ENCODE assay signal across 8 mouse cellular contexts in the genomic region with DNA sequence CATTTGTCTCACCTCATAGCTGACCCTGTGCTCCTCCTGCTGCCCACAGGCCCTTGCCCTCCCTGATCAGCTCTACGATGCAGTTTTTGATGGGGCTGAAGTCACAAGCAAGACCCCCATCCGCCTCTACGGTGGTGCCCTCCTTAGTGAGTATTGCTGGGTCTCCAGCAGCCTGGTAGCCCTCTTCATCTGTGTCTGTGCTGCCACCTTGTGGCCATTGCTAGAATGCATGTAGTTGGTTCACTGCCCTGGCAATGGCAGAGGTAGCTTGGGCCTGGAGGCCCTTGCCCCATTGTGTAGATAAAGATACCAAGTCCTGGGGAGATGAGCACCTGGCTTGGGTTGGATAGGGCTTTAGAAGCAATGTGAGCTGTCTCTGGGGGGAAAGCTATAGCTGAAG. TPM values are rescaled to one million over a fixed set of nuclear protein-coding genes. Genes with fewer than 3 reads are reported as not detected.
DNase-seq lines count a peak whose midpoint lies in the region; ATAC-seq and TF ChIP-seq lines count a peak whose summit lies in the region.

No protein-coding gene starts in this region.

- H3K36me3 ChIP-seq in G1E (replicated peaks), result no peaks in the 10 kb centered on the region
- peaks cover 28% of the 10 kb centered on the region for H3K36me3 ChIP-seq in forebrain, postnatal 0 days (ENCODE audit: insufficient read depth)
- peaks cover 100% of the 10 kb centered on the region for H3K36me3 ChIP-seq in hindbrain, embryonic 10.5 days
- 0 out of 2 replicates have a peak, but pooled peaks cover 6% of the 10 kb centered on the region for H3K36me3 ChIP-seq in lung, embryonic 14.5 days (ENCODE audit: insufficient read depth)
- peaks cover 34% of the 10 kb centered on the region for H3K36me3 ChIP-seq in thymus, adult 2 months (ENCODE audit: control insufficient read depth, insufficient read depth, low read length)

- peaks cover 5% of the 10 kb centered on the region for H3K4me1 ChIP-seq in G1E (ENCODE audit: insufficient read depth, low read depth, low read length)
- no peaks in the 10 kb centered on the region for H3K4me1 ChIP-seq in forebrain, postnatal 0 days (ENCODE audit: insufficient read depth)
- H3K4me1 ChIP-seq in hindbrain, embryonic 10.5 days (replicated peaks), result peaks cover 84% of the 10 kb centered on the region
- H3K4me1 ChIP-seq in lung, embryonic 14.5 days (ENCODE audit: insufficient read depth), result no peaks in the 10 kb centered on the region
- peaks cover 16% of the 10 kb centered on the region for H3K4me1 ChIP-seq in olfactory bulb, adult 2 months (ENCODE audit: control insufficient read depth, insufficient read depth, low read length)
- H3K4me1 ChIP-seq in thymus, adult 2 months (replicated peaks; ENCODE audit: control insufficient read depth, insufficient read depth, low read length), result peaks cover 51% of the 10 kb centered on the region

- peak; percentile 45; the same call in 1 of the 2 replicates for ATAC-seq in G1E (ENCODE audit: extremely low read depth, insufficient number of reproducible peaks, low FRiP score, poor library complexity, severe bottlenecking)
- peak; percentile 83 for ATAC-seq in forebrain, postnatal 0 days
- peak; percentile 62 for ATAC-seq in lung, embryonic 14.5 days (ENCODE audit: insufficient read depth)

- 15% methylated on average over 3 of the region's 3 CpGs for WGBS in forebrain, postnatal 0 days
- whole genome bisulfite sequencing in hindbrain, embryonic 10.5 days, result 32% methylated on average over 3 of the region's 3 CpGs
- WGBS in lung, embryonic 14.5 days, result 6% methylated on average over 3 of the region's 3 CpGs
- 6% methylated on average over 3 of the region's 3 CpGs for WGBS in olfactory bulb, adult 2 months
- 22% methylated on average over 3 of the region's 3 CpGs for WGBS in thymus, adult 2 months

- TF ChIP-seq POLR2A in olfactory bulb, adult 2 months (IDR thresholded peaks at IDR 0.05; ENCODE audit: insufficient read depth, low read depth, low read length), result no peak
- no peak for TF ChIP-seq POLR2A in thymus, adult 2 months (IDR thresholded peaks at IDR 0.05; ENCODE audit: control insufficient read depth, extremely low read depth, insufficient read depth, low read length, poor library complexity)

- H3K9me3 ChIP-seq in G1E (replicated peaks), result no peaks in the 10 kb centered on the region
- H3K9me3 ChIP-seq in forebrain, postnatal 0 days (ENCODE audit: low read length), result no peaks in the 10 kb centered on the region
- no peaks in the 10 kb centered on the region for H3K9me3 ChIP-seq in hindbrain, embryonic 10.5 days
- no peaks in the 10 kb centered on the region for H3K9me3 ChIP-seq in lung, embryonic 14.5 days (ENCODE audit: low read depth, low read length)

- no peak overlapping the region for H3K9ac ChIP-seq in forebrain, postnatal 0 days
- H3K9ac ChIP-seq in lung, embryonic 14.5 days, result no peak overlapping the region

- peak; percentile 75 for DNase-seq in G1E (ENCODE audit: low spot score)
- DNase-seq in cerebellum, adult 11 months, result peak; percentile 92
- peak; percentile 95 for DNase-seq in forebrain, postnatal 0 days
- peak; percentile 93 for DNase-seq in hindbrain, embryonic 10.5 days (ENCODE audit: low spot score)
- DNase-seq in layer of hippocampus, adult 2 months (ENCODE audit: low spot score in 2 of 2), result peak; percentile 86 to 97
- peak; percentile 97 for DNase-seq in lung, embryonic 14.5 days
- DNase-seq in thymus, adult 2 months, result peak; percentile 97

- H3K27me3 ChIP-seq in G1E (ENCODE audit: insufficient read depth, low read length), result peaks cover 29% of the 10 kb centered on the region
- H3K27me3 ChIP-seq in forebrain, postnatal 0 days (ENCODE audit: insufficient read depth, low read length), result no peaks in the 10 kb centered on the region
- H3K27me3 ChIP-seq in hindbrain, embryonic 10.5 days (ENCODE audit: insufficient read depth, poor library complexity, severe bottlenecking), result no peaks in the 10 kb centered on the region
- no peaks in the 10 kb centered on the region for H3K27me3 ChIP-seq in lung, embryonic 14.5 days (ENCODE audit: insufficient read depth, low read length)
- no peaks in the 10 kb centered on the region for H3K27me3 ChIP-seq in thymus, adult 2 months (ENCODE audit: control insufficient read depth, insufficient read depth, low read length)

- no peak overlapping the region for H3K27ac ChIP-seq in forebrain, postnatal 0 days (ENCODE audit: low read depth, low read length)
- 0 out of 2 replicates have a peak overlapping the region, but pooled peaks have one; percentile 17 for H3K27ac ChIP-seq in hindbrain, embryonic 10.5 days
- H3K27ac ChIP-seq in layer of hippocampus, adult 2 months, result no peak overlapping the region
- H3K27ac ChIP-seq in lung, embryonic 14.5 days (ENCODE audit: low read depth), result no peak overlapping the region
- no peak overlapping the region for H3K27ac ChIP-seq in olfactory bulb, adult 2 months (ENCODE audit: insufficient read depth, low read depth, low read length)
- H3K27ac ChIP-seq in thymus, adult 2 months (ENCODE audit: control insufficient read depth, insufficient read depth, low read length), result no peak overlapping the region

- H3K4me3 ChIP-seq in G1E (ENCODE audit: low read depth, low read length), result no peak overlapping the region
- H3K4me3 ChIP-seq in forebrain, postnatal 0 days (ENCODE audit: low read depth, low read length), result no peak overlapping the region
- no peak overlapping the region for H3K4me3 ChIP-seq in hindbrain, embryonic 10.5 days
- H3K4me3 ChIP-seq in layer of hippocampus, adult 2 months, result no peak overlapping the region
- H3K4me3 ChIP-seq in lung, embryonic 14.5 days (ENCODE audit: low read depth, low read length), result no peak overlapping the region
- H3K4me3 ChIP-seq in olfactory bulb, adult 2 months (ENCODE audit: insufficient read depth, low read depth, low read length), result no peak overlapping the region
- H3K4me3 ChIP-seq in thymus, adult 2 months (ENCODE audit: control insufficient read depth, insufficient read depth, low read length), result no peak overlapping the region

- H3K4me2 ChIP-seq in forebrain, postnatal 0 days (ENCODE audit: low read depth), result no peak overlapping the region
- no peak overlapping the region for H3K4me2 ChIP-seq in lung, embryonic 14.5 days

- TF ChIP-seq CTCF in G1E (IDR thresholded peaks at IDR 0.05; ENCODE audit: low read depth, low read length), result peak; percentile 88
- peak; percentile 97 for TF ChIP-seq CTCF in forebrain, postnatal 0 days (IDR thresholded peaks at IDR 0.05; ENCODE audit: low read depth)
- peak; percentile 84 for TF ChIP-seq CTCF in layer of hippocampus, adult 2 months (conservative IDR thresholded peaks at IDR 0.05)
- TF ChIP-seq CTCF in lung, embryonic 14.5 days (IDR thresholded peaks at IDR 0.05; ENCODE audit: low read depth), result peak; percentile 98
- peak; percentile 42 for TF ChIP-seq CTCF in olfactory bulb, adult 2 months (IDR thresholded peaks at IDR 0.05; ENCODE audit: insufficient read depth, low read depth, low read length)
- TF ChIP-seq CTCF in thymus, adult 2 months (IDR thresholded peaks at IDR 0.05; ENCODE audit: borderline replicate concordance, control insufficient read depth, extremely low read depth, insufficient read depth, low read length, poor library complexity), result peak; percentile 91

RNA-seq across cellular contexts. Expression of gene Trp53i11, which starts 11.5 kb away (rescaled TPM):
- total RNA-seq in G1E (2014; fragmentation: Nextera tagmentation), result not detected in 2 replicates
- not detected in 2 replicates for total RNA-seq in G1E (2017)
- polyA plus RNA-seq in G1E (2012), result not detected in 2 replicates
- total RNA-seq in forebrain, postnatal 0 days (2014; rRNA removed), result 113 and 132 TPM in 2 replicates
- polyA plus RNA-seq in forebrain, postnatal 0 days (2015; fragmentation: Nextera tagmentation; extraction: Ambion mirVana), result 95.2 and 123 TPM in 2 replicates
- 202 and 281 TPM in 2 replicates for polyA plus RNA-seq in hindbrain, embryonic 10.5 days (2016; fragmentation: Nextera tagmentation; extraction: Ambion mirVana)
- 10 to 100 TPM; 87.6 to 89.0 TPM for total RNA-seq in layer of hippocampus, adult 2 months (2021)
- polyA plus RNA-seq in lung, embryonic 14.5 days (2014; fragmentation: Nextera tagmentation; extraction: Ambion mirVana), result 46.7 and 51.1 TPM in 2 replicates
- polyA plus RNA-seq in olfactory bulb, adult 2 months (2012; ENCODE audit: insufficient read depth, insufficient read length, low replicate concordance, missing spikeins), result 231 TPM in 1 of 2 replicates, not detected in the other
- 444 and 462 TPM in 2 replicates for polyA plus RNA-seq in thymus, adult 2 months (2012; rRNA removed)

Comparison
In these comparisons a context has a peak if more than half of its experiments do, and no peak if none do; other contexts are left out.
1. CTCF ChIP-seq: peak in every context shown above with its lines; median percentile 98 in lung, embryonic 14.5 days; 97 in forebrain, postnatal 0 days; 91 in thymus, adult 2 months; 88 in G1E; 84 in layer of hippocampus, adult 2 months; 42 in olfactory bulb, adult 2 months.
2. RNA of gene Trp53i11, which starts 11.5 kb away (polyA plus RNA-seq): 444 to 462 TPM in thymus, adult 2 months, 202 to 281 TPM in hindbrain, embryonic 10.5 days, 231 TPM in olfactory bulb, adult 2 months, 95.2 to 123 TPM in forebrain, postnatal 0 days and 46.7 to 51.1 TPM in lung, embryonic 14.5 days; not detected in G1E; every median in the first group is over 10 times any median in the second.
3. Peak in every context shown above with its lines, with median percentiles within 50 percentile points of each other: ATAC-seq and DNase-seq.